Mouse (Mus musculus) liver, embryonic 16.5 days (tissue): Measurements from ENCODE around the gene Tbx4. TPM values are rescaled to one million over a fixed set of nuclear protein-coding genes. Genes with fewer than 3 reads are reported as not detected.

ENCODE experiments used
- polyA plus RNA-seq: library from polyadenylated mRNA; unstranded; fragments of >200 nt; fragmentation: Nextera tagmentation; extraction: Ambion mirVana; gene quantifications from 2 replicates; pipeline ENCODE4 v1.2.1, GENCODE M21; 2015

Gene Tbx4
- polyA plus RNA-seq, 1 experiment from 2014 or later, result not detected

Other genes with a start within 250 kb of the Tbx4 start
- gene Tbx2, start 53.9 kb upstream of the Tbx4 start, polyA plus RNA-seq, result 0.18 and 0.26 TPM in 2 replicates
- not detected in 2 replicates for gene Gm11444, start 36.1 kb upstream of the Tbx4 start, polyA plus RNA-seq